Mouse (Mus musculus): Measurements from ENCODE around the gene Mul1. TPM values are rescaled to one million over a fixed set of nuclear protein-coding genes. Genes with fewer than 3 reads are reported as not detected.

Gene Mul1
- total RNA-seq, 2 experiments from 2014 or later: 46.4 to 51.4 TPM

- DNase-seq (ENCODE audit: low spot score in 2 of 2): no peak
These were observed 25.3 kb downstream of the Mul1 start for GRCm38 (mm10) chr4:138459775-138460174.

GRCm38 (mm10) chr4:138460910-138461309, 26.4 kb downstream of the Mul1 start:
- no peak for DNase-seq (ENCODE audit: low spot score in 2 of 2)

DNA sequence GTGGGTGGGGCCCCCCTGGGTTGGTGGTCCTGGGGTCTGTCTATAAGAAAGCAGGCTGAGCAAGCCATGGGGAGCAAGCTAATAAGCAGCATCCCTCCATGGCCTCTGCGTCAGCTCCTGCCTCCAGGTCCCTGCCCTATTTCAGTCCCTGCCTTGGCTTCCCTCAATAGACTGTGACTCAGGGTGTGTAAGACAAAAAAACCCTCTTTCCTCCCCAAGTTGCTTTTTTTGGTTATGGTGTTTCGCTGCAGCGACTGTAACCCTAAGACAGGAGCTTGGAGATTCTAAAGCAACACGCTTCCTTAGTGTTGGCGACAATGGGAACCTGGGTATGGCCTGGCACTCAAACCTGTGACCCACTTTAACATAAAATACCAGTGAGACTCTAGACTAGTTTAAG, 27.0 kb downstream of the Mul1 start:
- DNase-seq (ENCODE audit: low spot score in 2 of 2): no peak

DNA sequence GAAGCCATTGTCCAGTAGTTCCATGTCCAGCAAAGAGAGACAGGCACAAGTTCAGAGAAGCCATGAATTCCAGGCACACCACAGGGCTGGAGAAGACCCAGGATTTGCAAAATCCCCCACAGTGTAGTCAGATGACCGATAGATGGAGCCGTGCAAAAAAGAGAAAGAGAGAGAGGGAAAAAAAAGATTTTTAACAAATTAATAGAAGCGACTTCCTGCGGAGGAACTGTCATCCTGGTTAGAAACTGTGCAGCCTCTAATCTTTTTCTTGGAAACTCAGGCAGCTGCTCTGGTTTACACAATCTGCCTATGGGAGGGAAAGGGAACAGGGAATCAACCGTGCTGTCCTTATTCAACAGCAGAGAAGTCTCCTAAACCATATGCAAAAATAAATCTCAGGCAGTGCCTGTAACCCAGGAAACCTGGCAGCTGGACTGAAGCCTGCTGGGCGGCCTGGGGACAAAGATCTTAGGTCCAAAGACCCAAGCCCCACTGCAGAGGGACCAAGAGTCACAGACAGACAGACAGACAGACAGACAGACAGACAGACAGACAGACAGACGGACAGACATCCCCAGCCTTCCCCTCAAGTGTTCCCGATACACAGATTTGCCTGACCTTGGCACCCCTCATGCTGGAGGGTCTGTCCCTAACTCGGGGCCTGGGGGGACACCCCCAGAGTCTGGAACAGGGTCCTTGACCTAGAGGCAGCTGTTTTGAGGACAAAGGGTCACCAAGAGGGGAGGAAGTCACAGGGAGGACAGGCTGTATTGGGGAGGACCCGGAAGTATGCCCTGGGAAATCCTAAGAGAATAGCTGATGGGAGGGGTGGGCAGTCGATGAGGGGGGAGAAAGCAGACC, 28.7 kb downstream of the Mul1 start:
- no peak for DNase-seq (ENCODE audit: low spot score in 2 of 2)

DNA sequence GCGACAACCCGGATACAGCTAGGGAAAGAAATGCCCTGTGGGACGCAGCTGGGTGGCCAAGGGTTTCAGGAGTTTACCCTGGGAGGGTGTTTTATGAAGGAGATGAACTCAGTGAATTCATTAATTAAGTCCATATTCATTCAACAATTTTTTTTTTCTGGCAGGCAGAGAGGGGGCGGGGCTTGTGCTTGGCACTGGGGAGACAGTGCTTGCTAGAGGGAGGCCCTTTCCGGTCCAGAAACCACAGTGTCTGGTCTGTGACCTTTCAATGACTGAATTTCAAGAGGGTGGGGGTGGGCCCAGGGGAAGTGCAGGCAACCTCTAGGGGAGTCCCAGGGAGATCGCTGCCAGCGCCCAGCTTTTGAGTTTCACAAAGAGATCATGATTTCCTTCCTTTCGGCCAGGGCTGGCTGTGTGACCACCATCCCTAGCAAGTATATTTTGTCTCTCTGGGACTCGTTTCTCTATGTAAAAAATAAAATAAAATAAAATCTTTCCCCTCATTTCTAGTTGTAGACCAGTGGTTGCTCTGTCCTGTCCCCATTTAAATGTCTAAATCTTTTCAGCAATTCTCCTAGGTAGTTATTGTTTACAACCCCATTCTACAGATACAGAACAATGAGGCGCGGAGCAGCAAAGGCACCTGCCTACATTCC, 29.5 kb downstream of the Mul1 start:
- DNase-seq (ENCODE audit: low spot score in 2 of 2): peak in 1 of 2 experiments; percentile 69

DNA sequence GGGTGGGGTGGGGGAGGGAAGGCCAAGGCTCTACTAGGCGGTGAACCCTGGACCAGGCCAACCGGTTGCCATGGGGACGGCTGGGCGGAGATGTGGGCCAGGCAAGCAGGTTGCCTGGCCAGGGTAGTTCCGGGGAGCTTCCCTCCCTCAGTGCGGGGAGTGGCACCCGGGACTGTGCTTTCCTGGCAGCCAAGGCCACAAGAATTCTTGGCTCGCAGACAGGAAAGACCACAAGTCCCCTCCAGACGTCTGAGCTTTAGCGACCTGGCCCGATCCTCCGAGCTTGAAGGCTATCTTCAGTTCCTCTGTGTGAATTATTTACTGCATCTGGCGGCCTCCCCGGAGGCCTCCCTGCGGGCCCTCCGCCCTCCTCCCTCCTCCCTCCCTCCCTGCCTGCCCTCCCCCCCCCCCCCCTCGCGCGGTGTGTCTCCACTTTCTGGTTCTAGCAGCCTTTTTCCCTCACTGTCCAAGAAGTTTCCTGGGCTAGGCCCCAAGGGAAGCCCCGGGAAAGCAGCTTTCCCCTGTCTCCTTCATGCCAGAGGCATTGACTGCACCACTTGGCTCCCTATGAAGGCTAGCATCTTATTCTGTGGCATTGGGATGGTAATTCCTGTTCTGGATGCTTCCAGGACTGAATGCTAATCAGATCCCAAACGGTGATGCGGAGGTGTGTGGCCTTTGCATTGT, 30.3 kb downstream of the Mul1 start:
- peak; percentile 33 to 50 for DNase-seq (ENCODE audit: low spot score in 2 of 2)

DNA sequence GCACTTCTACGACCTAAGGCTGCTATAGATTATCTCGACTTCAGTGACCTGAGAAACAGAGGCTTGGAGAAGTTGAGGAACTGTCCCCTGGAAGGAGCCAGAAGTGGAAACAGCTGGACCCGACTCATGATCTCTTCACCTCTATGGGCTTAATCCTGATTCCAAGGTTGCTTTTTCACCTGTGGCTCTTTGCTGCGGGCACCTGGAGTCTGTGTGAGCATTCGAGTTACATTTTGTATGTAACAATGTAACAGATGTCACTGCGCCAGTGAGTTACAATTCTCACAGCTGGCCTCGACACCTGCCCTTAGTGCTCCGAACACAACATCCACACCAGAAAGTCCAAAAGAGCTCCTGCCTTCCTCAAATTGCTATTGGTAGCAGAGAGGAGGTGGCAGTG, 31.0 kb downstream of the Mul1 start:
- no peak for DNase-seq (ENCODE audit: low spot score in 2 of 2)

- no peak for DNase-seq (ENCODE audit: low spot score in 2 of 2)
These were observed 32.2 kb downstream of the Mul1 start for GRCm38 (mm10) chr4:138466690-138467089.

DNA sequence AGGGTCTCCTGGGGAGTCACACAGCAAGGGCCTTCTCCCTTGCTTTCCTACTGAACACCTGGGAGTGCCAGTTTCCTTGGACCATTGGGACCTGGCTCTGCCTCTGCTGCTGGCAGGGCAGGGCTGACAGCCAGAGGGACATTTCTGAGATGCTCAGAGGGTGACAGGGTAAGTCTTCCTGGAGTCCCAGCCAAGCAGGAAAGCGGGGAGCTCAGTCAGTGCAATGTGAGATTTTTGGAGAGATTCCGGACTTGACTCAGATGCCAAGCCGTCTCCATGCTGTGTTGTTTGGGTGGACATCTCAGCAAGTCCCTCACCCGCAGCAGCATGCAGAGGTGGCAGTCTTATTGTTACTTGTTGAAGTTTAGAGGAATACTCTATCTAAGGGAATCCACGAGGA, 33.0 kb downstream of the Mul1 start:
- no peak for DNase-seq (ENCODE audit: low spot score in 2 of 2)

- DNase-seq (ENCODE audit: low spot score in 2 of 2): no peak
These were observed 34.6 kb downstream of the Mul1 start for GRCm38 (mm10) chr4:138469080-138469479.

GRCm38 (mm10) chr4:138471241-138471640, 36.8 kb downstream of the Mul1 start:
- no peak for DNase-seq (ENCODE audit: low spot score in 2 of 2)

GRCm38 (mm10) chr4:138479595-138479994, 45.1 kb downstream of the Mul1 start:
- DNase-seq (ENCODE audit: low spot score in 2 of 2): no peak

- DNase-seq (ENCODE audit: low spot score in 2 of 2): no peak
These were observed 46.5 kb downstream of the Mul1 start for GRCm38 (mm10) chr4:138480962-138481361.

GRCm38 (mm10) chr4:138482721-138483120, 48.2 kb downstream of the Mul1 start:
- DNase-seq (ENCODE audit: low spot score in 2 of 2): no peak

GRCm38 (mm10) chr4:138488241-138488640, 53.8 kb downstream of the Mul1 start:
- no peak for DNase-seq (ENCODE audit: low spot score in 2 of 2)

DNA sequence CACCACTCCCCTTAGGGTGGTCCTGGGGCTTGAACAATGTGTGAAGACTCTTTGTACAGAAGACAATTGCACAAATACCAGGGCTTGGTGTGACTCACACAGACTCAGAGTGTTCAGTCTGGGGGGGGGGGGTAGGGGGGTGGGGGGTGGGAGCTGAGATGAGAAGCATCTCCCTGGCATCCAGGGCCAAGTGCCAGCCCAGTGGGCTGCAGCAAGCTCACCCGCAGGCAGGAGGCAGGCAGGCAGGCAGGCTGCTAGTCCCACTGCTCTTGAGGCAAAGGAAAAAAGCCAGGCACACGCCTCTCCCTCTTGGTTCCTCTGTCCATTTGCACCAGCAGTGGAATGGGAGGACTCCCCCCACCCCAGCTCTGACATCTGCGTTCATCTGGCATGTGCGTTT, 56.6 kb downstream of the Mul1 start:
- no peak for DNase-seq (ENCODE audit: low spot score in 2 of 2)

Other genes starting within 250 kb of the Mul1 start
- gene Hp1bp3, start 218.4 kb upstream of the Mul1 start, total RNA-seq (2021): 100 to 1,000 TPM; 212 to 217 TPM
- gene Sh2d5, start 184.3 kb upstream of the Mul1 start, total RNA-seq (2021): 1 to 10 TPM; 3.7 to 4.5 TPM
- gene Kif17, start 184.2 kb upstream of the Mul1 start, total RNA-seq (2021): 1 to 10 TPM; 5.6 to 6.7 TPM
- gene Ddost, start 129.9 kb upstream of the Mul1 start, total RNA-seq (2021): 100 to 1,000 TPM; 165 to 169 TPM
- 100 to 1,000 TPM; 153 to 158 TPM for gene Pink1, start 108.4 kb upstream of the Mul1 start, total RNA-seq (2021)
- 10 to 100 TPM; 15.7 to 22.9 TPM for gene Cda, start 66.7 kb upstream of the Mul1 start, total RNA-seq (2021)
- gene Fam43b, start 38.1 kb upstream of the Mul1 start, total RNA-seq (2021): 1 to 10 TPM; 2.2 to 3.2 TPM
- 10 to 100 TPM; 32.9 to 36.4 TPM for gene Camk2n1, start 19.6 kb downstream of the Mul1 start, total RNA-seq (2021)
- gene Vwa5b1, start 201.2 kb downstream of the Mul1 start, total RNA-seq (2021): under 1 TPM; 0.56 to 0.78 TPM

Data from adrenal gland, postnatal 4 days (tissue).